ENCODE assay signal across 8 mouse cellular contexts in the genomic region with DNA sequence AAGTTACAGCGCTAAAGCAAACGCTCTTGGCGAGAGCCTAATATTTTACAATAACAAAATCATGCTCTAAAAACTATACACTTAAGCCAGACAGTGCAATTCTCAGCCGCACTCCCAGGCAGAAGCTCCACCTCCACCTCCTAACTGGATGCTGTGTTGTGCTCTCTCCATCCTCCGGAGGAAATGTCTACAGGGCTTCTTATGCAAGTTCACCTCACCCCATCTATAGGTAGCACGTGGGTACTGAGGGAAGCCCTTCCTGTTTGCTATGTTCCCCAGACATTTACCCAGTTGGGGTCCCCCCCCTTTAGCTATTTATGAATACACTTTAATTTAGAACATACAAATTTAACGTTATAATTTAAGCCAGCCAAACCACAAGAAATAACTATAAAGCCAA. TPM values are rescaled to one million over a fixed set of nuclear protein-coding genes. Genes with fewer than 3 reads are reported as not detected.
DNase-seq lines count a peak whose midpoint lies in the region; ATAC-seq and TF ChIP-seq lines count a peak whose summit lies in the region.

No protein-coding gene starts in this region.

- H3K27ac ChIP-seq in left cerebral cortex, adult 2 months: 0 out of 2 replicates have a peak overlapping the region, but pooled peaks have one; percentile 70
- no peak overlapping the region for H3K27ac ChIP-seq in hindbrain, embryonic 14.5 days

- ATAC-seq in hindbrain, embryonic 14.5 days (ENCODE audit: low FRiP score): no peak

- WGBS in hindbrain, embryonic 14.5 days: 52% methylated on average over 7 of the region's 7 CpGs

- H3K27me3 ChIP-seq in hindbrain, embryonic 14.5 days (ENCODE audit: control insufficient read depth, insufficient read depth, low read length): no peaks in the 10 kb centered on the region

- no peak for TF ChIP-seq POLR2A in brain, embryonic 14.5 days (IDR thresholded peaks at IDR 0.05; ENCODE audit: borderline replicate concordance, extremely low read depth, insufficient read depth, insufficient read length, poor library complexity, severe bottlenecking)

- no peak for DNase-seq in left cerebral cortex, adult 2 months (ENCODE audit: extremely low spot score in 1 of 2, low spot score in 2 of 2)
- no peak for DNase-seq in left cerebral cortex, postnatal 36 days (ENCODE audit: low spot score in 2 of 2)
- DNase-seq in brain, embryonic 14.5 days (ENCODE audit: low read depth): peak; percentile 73
- DNase-seq in hindbrain, embryonic 14.5 days (ENCODE audit: low spot score): no peak
- peak; percentile 39 for DNase-seq in retina, embryonic 14.5 days (ENCODE audit: low spot score)
- DNase-seq in embryo, embryonic 10 days (ENCODE audit: low spot score): no peak
- no peak for DNase-seq in adrenal gland, postnatal 25 days
- DNase-seq in lung, postnatal 10 days: no peak

- intact Hi-C loops in left cerebral cortex, adult 2 months (cut with DNase I): loop anchor here (5.0 kb wide), 2 partner anchors 180 to 450 kb away; no protein-coding TSS in a partner anchor
- intact Hi-C loops in left cerebral cortex, postnatal 36 days (cut with DNase I): loop anchor here (5.0 kb wide), 2 partner anchors 90 to 400 kb away; no protein-coding TSS in a partner anchor

- H3K36me3 ChIP-seq in hindbrain, embryonic 14.5 days (replicated peaks; ENCODE audit: control insufficient read depth, insufficient read depth): no peaks in the 10 kb centered on the region

- H3K9me3 ChIP-seq in hindbrain, embryonic 14.5 days (ENCODE audit: control insufficient read depth, low read length): no peaks in the 10 kb centered on the region

- peak overlapping the region; percentile 82; the same call in 1 of the 2 replicates for H3K9ac ChIP-seq in hindbrain, embryonic 14.5 days

- H3K4me1 ChIP-seq in hindbrain, embryonic 14.5 days (replicated peaks; ENCODE audit: control insufficient read depth, insufficient read depth, low read length): peaks cover 26% of the 10 kb centered on the region

- H3K4me2 ChIP-seq in hindbrain, embryonic 14.5 days (replicated peaks): peak overlapping the region; percentile 82

- peak; percentile 25 for TF ChIP-seq CTCF in left cerebral cortex, adult 2 months (IDR thresholded peaks at IDR 0.05)
- TF ChIP-seq CTCF in brain, embryonic 14.5 days (IDR thresholded peaks at IDR 0.05; ENCODE audit: borderline replicate concordance, extremely low read depth, insufficient read depth, insufficient read length): peak; percentile 42; the same call in 1 of the 2 replicates

- peak overlapping the region; percentile 83 for H3K4me3 ChIP-seq in left cerebral cortex, adult 2 months
- peak overlapping the region; percentile 81 for H3K4me3 ChIP-seq in hindbrain, embryonic 14.5 days (replicated peaks; ENCODE audit: low read length)

RNA-seq across cellular contexts. Expression of a gene that starts 2.0 kb away (rescaled TPM):
- total RNA-seq in left cerebral cortex, adult 2 months (2021): 10 to 100 TPM; 44.1 to 47.9 TPM
- 10 to 100 TPM; 39.6 to 42.0 TPM for total RNA-seq in left cerebral cortex, postnatal 36 days (2021)
- 45.4 and 52.0 TPM in 2 replicates for polyA plus RNA-seq in brain, embryonic 14.5 days (2012; rRNA removed)
- polyA plus RNA-seq in hindbrain, embryonic 14.5 days (2014; fragmentation: Nextera tagmentation; extraction: Ambion mirVana): 19.3 and 22.1 TPM in 2 replicates
- total RNA-seq in adrenal gland, postnatal 25 days (2021): 54.5 and 79.1 TPM in 2 replicates

Comparison
In these comparisons a context has a peak if more than half of its experiments do, and no peak if none do; other contexts are left out.
1. DNase-seq: peak in brain, embryonic 14.5 days (single experiment) and retina, embryonic 14.5 days (single experiment); none in left cerebral cortex, adult 2 months (0 of 2), left cerebral cortex, postnatal 36 days (0 of 2), hindbrain, embryonic 14.5 days (single experiment), embryo, embryonic 10 days (single experiment), adrenal gland, postnatal 25 days (single experiment) and lung, postnatal 10 days (single experiment).